Mouse (Mus musculus): ENCODE data around the gene Spats1.
"Not testable (repeated sequence)": the region's sequence is repeated elsewhere in the genome, so short reads cannot be mapped to it uniquely, and the experiment has no call there.

The Spats1 gene

DNA sequence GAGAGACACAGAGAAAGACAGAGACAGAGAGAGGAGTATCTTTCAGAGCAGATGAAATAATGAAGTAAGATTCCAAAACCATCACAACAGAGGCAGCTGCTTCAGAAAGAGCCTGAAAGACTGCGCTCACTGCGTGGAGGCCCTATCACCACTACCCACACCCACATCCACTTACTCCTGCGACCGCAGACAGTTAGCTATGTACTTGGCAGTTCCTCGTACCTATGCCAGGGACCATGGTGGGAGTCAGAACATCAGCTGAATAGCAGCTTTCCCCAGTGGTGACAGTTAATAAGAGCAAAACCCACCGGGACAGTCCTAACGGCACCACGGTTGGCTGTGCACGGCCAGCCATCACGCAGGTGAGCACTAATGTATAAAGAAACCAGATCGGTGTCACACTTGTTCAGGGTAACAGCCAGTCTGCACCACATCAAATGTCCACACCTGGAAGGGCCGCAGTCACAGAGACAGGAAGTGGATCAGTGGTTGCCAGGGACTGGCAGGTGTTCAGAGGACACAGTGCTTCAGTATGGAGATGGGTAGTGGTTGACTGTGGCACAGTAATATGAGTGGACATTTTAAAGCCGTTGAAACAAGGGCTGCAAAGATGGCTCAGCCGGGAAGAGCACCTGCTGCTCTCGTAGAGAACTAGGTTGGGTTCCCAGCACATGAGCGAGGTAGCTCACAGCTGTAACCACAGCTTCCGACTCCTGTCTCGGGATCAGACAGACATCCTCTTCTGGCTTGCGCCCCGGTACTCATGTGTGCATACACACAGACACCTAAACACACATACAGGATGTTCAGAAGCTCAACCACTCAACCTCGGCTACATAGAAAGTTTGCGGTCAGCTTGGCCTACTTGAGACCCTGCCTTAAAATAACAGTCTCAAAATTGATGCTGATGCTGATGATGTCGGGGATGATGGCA lies 13.4 kb upstream of the Spats1 start:
- no peak for DNase-seq

DNA sequence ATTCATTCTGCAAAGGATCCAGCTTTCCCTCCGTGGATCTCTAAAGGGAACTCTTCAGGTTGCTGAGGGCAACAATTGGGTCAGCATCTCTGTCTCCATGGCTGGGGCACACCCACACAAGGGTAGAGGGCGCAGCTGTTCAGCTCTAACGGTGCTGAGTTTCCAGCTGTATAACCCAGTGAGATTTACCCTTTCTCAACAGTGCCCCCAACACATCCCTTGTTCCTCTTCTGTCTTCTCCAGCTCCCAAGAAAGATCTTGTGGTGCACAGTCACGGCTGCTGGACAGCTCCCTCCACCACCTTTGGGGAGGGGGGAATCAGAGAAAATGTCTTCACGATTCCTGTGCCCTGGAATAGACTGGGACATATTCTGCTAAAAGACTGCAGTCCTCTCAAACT lies 12.0 kb upstream of the Spats1 start:
- no peak for DNase-seq

DNA sequence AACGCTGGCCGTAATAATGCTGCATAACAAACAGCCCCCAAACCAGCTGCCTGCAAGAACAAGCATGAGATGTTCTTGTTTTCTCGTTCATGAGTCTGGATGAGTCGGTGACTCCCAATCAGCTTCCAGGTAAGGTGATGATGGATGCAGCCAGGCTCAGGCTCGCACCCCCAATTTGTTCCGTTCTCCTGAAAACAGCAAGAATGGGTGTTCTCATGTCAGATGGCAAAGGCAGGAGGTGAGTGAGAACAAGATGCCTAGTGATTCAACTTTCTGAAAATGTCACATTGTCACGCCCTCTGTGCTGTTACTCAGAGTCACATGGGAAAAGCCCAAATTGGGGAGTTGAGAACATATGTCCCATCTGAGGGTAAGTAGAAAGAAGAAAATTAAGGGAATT lies 10.4 kb upstream of the Spats1 start:
- no peak for DNase-seq

DNA sequence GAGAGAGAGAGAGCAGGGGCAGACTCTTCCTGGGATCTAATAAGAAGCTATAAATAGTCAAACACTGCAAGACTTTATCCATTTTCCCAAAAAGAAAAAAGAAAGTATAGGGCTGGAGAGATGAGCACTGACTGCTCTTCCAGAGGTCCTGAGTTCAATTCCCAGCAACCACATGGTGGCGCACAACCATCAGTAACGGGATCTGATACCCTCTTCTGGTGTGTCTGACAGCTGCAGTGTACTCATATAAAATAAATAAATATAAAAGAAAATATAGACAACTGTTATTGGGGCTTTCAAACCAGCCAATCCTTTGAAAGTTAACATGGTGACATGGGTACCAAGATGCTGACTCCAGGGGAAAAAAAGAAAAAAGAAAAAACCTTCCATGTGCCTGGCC lies 5.2 kb upstream of the Spats1 start:
- DNase-seq: no peak

DNA sequence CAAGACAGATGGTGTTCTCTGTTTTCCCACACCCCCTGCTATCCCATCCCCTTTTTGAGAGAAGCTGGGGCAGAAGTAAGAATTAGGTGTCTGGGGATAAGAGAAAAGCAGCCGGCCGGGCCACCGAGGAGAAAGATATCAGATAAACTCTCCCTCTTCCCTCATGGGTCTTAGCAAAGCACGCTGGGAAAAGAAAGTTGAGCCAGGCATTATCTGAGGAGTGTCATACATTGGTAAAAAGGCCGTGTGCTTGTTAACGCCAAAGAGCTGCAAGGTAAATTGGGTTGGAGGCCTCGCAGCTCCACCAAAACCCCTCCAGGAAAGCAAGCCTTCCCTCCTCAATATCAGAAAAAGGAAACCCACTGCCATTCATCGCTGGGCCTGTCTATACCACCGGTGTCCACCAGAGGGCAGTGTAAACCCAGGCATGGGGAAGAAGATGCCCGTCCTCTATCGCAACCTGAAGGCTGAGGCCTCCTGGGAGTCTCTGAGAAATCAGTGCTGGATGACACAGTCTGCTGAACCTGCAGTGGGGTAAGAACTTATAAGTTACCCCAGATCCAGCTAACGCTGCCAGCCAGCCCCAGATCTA lies 3.1 kb upstream of the Spats1 start:
- DNase-seq: peak; percentile 85

DNA sequence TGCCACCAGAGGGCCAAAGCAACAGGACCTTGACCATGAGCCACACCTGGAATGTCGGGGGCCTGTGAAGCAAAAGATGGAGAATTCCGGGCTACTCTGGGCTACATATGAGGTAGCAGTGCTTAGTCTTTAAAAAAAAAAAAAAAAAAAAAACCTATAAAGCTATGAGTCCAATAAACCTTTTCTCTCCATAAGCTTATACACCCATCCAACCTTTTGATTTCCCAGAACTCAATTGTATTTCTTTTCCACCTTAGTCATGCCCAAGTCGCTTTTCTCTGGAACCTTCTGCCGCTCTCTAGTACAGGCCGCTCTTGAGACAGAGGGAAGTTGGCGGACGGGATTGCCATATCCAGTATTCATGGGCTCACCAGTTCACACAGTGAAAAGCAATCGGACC lies 1.1 kb downstream of the Spats1 start:
- no peak for DNase-seq

DNA sequence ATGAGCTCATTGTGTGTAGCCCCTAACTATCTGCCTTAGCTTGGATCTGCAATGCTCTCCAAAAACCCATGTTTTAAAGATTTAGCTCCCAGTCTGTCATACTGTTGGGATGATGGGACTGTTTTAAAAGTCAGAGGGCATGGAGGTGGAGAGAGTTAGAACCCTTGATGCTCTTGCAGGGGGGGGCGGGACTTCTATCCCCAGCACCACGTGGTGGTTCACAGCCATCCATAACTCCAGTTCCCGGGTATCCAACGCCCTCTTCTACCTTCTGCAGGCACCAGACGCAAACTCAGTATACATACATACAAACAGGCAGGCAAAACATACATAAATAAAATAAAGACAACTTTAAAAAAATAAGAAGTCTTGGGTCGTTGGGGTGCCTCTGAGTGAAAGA lies 1.5 kb downstream of the Spats1 start:
- no peak for DNase-seq

DNA sequence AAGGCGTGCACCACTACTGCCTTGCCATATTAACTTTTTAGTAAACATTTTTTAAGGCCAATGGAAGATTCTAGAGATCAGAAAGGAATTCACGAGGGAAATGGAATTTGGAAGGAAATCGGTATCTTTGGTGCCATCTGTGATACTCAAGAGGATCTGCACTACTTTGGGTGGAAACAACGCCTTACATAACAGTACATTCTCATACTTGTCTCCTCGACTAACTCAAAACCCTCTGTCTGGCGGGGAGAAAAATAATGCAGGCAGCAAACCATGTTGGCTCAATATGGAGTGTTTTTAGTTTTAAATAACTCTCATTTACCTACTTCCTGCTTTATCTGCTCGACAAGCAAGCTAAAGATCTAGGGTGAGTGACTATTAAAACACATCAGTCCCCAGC lies 4.5 kb downstream of the Spats1 start:
- DNase-seq: no peak

DNA sequence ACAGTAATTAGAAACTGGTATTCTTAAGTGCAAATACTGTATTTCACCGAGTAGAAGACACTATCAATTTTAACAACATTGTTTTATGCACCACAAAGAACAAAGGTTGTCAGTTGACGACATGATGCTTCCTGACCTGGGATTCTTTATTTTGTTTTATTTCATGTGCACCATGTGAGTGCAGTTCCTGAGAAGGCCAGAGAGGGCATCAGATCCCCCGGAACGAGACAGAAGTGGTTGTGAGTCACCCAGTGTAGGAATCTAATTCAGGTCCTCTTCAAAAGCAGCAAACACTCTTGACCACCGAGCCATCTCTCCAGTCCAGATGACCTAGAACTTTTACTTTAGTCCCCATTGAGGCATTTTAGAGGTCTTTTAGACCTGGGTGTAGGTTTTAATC lies 6.9 kb downstream of the Spats1 start:
- no peak for DNase-seq

DNA sequence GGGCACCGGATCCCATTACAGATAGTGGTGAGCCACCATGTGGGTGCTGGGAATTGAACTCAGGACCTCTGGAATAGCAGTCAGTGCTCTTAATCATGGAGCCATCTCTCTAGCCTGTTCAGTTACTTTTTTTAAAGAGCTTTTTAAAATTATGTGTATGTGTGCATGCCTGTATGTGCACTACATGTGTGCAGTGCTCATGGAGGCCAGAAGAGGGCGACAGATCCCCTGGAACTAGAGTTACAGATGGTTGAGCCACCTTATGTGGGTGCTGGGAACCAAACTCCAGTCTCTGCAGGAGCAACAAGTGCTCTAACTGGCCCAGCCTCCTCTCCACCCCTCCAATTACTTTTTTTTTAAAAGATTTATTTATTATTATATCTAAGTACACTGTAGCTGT lies 8.5 kb downstream of the Spats1 start:
- no peak for DNase-seq

DNA sequence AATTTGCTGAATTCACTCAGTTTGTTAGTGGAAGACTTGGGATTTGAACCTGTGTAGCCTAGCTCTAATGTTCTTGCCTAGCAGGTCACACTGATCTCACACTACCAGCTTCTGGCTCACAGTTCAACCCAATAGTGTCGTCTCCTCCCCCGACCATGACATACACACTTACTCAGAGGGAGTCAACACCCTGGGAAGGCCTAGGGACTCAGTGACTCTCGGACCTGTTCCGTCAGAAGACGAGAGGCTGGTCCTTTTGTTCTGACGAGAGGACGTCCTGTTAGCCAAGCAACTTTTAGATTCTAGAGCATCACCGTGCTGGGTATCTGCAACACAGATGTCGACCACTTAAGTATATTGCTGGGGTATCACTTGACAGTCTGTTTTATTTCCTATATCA lies 11.0 kb downstream of the Spats1 start:
- DNase-seq: no peak

DNA sequence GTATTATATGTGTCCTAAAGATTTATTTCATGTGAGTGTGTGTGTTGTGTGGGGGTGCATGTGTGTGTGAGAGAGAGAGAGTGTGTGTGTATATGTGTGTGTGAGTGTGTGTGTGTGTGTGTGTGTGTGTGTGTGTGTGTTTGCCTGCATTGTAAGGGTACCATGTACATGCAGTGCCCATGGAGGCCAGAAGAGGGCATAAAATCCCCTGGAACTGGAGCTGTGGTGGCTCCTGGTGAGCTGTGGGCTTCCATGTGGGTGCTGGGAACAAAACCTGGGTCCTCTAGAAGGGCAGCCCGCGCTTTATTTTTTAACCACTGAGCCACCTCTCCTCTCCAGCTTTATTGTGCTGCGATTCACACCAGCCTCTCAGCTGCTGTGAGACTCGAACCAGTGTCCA lies 12.7 kb downstream of the Spats1 start:
- no peak for DNase-seq

DNA sequence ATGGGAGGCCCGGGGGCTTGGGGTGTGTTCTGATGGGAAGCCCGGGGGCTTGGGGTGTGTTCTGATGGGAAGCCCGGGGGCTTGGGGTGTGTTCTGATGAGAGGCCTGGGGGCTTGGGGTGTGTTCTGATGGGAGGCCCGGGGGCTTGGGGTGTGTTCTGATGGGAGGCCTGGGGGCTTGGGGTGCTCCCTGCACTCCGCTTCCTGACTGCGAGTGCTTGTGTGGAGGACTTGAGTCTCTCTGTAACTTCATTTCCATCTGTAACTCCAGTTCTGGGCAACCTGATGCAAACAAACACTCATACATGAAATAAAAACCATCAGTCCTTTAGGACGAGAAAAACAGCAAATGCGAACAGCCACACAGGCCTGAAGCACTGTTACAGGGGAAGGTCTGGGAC lies 16.2 kb downstream of the Spats1 start:
- no peak for DNase-seq

DNA sequence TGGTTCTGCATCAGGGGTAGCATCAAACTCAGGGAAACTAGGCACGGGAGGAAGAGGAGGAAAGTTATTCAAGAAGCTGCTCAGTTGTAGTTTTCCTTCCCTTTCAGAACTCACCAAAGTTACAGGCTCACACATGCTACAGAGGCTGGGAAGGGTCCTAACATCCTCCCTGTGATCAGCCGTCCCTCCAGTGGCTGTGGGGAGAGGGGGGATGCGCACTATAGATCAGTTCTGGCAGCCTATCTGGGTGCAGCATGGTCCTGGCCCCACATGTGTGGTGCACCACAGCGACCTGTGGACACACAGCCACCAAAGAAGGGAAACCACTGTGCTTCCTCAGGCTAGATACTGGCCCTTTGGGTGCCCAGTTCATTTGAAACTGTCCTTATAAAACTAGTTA lies 16.7 kb downstream of the Spats1 start:
- no peak for DNase-seq

DNA sequence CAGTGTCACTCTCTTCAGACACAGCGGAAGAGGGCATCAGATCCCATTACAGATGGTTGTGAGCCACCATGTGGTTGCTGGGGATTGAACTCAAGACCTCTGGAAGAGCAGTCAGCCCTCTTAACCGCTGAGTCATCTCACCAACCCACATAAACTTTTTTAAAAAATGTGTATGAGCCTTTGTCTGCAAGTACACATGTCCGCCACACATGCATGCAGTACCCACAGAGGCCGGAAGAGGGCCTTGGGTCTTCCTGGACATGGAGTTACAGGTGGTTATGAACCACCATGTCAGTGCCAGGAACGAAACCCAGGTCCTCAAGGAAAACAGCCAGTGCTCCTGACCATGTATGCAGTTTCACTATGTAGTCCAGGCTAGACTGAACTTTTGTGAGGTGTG lies 17.7 kb downstream of the Spats1 start:
- no peak for DNase-seq

DNA sequence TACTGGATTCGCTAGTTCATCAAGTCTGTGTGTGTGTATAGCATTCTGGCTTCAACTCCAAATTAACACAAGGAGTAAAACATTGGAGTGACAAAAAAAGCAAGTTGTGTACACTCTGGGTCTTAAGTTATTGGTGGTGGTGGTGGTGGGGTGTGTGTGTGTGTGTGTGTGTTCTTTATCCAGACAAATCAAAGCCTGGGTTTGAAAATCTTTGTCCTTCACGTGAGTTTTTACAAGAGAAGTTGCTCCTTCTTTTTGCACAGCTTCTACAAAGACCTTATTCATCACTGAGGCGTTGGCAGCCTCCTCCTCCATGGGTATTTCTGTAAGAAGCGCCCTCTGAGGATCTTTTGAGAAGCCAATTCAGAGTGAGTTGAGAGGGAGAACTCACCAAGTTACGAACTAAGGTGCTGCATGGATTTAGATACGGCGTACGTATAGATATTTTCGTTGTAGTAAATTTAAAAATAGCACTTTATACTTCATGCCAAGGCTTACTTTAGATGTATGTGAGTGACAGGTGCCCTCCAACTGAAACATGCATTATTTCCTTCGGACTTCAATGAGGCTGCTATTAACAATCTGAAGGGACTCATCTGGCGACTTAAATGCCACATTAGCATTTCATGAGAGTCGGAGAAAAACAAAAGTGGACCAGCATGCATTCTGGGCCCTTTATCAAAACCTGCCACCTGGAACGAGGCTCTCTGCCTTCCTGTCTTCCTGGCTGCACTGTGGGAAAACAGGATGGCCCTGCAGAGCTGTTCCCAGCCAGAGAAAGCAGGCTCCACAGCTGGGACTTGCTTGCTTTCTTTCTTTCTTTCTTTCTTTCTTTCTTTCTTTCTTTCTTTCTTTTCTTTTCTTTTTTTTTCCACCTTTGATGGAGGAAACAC lies 18.7 kb downstream of the Spats1 start:
- DNase-seq: no peak

DNA sequence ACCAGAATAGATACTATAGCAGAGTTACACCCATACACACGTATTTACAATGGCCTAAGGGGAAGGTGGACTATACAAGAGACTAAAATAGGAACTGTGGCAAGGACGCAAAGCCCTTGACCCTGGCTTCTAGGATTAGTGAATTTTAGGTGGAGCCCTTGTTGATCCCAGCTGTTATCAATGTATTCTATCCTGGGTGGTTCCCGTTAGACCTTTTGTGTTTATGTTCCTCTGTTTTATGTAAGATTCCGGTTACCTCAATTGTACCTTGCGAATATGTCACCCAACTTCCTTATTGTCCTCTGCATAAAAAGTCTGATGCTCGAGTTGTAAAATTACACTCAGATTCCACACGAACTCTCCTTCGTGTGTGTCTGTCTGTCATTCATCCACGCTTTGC lies 19.4 kb downstream of the Spats1 start:
- not testable (repeated sequence) for DNase-seq

DNA sequence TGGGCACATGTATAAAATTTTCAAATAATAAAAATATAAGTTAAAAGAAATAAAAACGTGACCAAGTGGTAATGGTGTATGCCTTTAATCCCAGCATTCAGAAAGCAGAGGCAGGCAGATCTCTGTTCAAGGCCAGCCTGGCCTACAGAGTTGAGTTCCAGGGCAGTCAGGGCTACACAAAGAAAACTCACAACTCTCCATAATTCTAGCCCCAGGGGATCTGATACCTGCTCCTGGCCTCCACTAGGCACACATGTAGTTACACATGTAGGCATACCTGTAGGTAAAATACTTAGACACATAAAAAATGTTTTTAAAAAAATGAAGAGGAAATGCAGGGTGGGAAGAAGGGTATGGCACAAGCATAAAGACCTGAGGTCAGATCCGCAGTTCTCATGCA lies 20.4 kb downstream of the Spats1 start:
- DNase-seq: no peak

DNA sequence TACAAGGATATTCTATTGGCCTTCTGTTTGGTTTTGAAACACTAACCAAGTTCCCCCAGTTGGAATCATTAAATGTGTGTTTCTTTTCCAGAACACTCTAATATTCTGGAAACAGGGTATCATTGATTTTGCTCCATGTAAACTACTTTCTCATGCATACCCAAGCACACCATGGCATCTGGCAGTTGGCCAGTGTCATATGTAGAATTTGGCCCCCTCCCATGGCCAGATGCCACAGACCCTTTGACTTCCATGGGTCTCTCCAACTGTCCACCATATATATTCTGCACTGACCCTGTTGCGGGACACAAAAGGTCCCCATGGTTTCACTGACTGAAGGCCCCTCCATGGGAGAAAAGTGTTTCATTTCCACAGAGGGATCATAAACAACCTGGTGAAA lies 22.9 kb downstream of the Spats1 start:
- DNase-seq: no peak

DNA sequence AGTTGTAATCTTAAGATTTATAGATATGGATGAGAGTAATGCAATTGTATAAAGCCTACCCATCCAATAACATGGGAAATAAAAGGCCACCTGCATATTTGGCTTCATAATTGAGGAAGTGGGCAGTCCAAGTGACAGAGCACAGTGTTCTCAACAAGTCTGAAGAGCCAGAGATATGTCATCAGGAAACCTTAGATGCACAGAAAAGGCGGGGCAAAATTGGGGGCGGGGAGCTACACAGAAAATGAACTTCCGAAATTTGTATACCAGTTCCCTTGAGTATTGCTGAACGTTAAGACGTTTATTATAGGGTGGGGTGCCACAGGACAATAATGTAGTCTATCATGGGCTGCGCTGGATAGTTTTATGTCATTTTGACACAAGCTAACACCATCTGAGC lies 25.1 kb downstream of the Spats1 start:
- no peak for DNase-seq

DNA sequence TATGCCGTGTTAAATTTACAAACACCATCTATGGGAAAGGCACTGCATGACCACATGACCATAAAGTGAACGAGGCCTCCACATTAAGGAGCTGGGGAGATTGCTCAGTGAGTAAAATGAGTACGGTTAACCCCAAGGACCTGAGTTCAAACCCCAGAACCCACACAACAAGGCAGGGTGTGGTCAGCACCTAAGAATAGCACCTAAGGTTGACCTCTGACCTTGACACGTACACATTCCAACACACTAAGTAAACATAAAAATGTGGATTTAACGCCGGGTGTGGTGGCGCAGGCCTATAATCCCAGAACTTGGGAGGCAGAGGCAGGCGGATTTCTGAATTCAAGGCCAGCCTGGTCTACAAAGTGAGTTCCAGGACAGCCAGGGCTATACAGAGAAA lies 25.6 kb downstream of the Spats1 start:
- DNase-seq: no peak

DNA sequence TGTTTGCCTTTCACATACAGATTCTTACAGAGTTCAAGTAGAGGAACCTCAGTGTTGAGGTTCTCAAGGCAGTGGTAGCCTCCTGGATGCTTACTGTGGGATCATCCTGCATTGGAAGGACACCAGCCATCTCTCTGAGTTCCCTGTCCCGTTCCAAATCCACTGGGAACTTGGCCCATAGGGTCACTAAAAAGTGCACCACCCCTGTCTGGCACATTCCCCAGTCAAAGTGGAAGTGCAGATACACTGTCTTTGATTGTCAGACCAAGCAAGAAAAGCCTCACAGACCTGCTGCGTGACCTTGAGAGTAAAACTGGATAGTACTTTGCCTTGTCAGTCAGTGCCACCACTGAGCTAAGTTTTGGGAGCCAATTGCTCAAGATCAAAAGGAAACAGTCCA lies 28.2 kb downstream of the Spats1 start:
- no peak for DNase-seq

DNA sequence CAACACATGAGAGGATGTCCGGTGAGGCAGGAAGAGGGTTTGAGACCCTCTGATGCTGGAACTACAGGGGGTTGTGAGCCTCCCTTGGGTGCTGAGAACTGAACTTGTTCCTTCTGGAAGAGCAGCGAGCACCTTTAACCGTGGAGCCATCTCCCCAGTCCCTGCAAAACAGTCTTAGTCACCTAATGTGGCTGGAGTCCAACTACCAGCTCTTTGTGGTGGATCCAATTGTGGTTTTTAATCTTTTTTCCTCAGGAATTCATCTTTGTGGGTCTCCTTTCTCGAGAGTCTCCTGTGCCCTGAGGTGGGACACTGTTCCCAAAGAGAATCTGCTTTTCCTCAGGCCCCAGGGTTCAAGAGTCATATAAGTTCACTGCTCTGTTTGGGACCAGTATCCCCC lies 29.3 kb downstream of the Spats1 start:
- no peak for DNase-seq

DNA sequence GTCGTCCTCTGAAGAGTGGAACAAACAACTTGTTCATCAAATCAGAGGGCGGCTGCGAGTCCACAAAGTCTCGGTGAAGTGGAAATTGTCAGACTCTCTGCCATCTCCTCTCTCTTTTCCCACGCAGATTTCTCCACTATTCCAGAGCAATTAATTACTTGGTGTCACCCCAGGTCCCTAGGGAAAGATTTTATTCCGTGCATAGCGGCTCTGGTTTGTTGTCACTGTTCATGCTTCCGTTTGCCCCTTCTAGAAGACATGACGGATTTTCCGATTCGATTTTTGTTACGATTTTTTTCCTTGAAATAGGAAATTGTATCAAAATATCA lies 41.0 kb downstream of the Spats1 start:
- no peak for DNase-seq
